ENCODE assay signal across 8 mouse cellular contexts in the genomic region with DNA sequence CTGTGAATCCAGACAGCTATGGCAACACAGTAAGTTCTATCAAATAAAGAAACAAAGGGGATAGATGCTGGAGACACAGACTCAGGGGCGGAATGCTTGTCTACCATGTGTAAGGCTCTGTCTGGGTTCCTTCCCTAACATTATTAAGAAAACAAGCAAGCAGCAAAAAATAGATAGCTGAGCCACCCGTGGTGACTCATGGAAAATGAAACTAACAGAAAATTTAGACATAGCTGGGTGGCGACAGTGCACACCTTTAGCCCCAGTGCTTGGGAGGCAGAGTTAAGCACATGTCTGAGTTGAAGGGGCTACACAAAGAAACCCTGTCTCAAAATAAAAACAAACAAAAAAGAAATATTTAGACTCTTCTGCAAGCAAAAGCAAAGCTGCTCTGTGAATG. TPM values are rescaled to one million over a fixed set of nuclear protein-coding genes. Genes with fewer than 3 reads are reported as not detected.
A peak's percentile ranks its signal among the peaks of the same experiment; 100 is the strongest.
DNase-seq lines count a peak whose midpoint lies in the region; ATAC-seq and TF ChIP-seq lines count a peak whose summit lies in the region.

No protein-coding gene starts in this region.

- TF ChIP-seq EP300 in ES-Bruce4 (IDR thresholded peaks at IDR 0.05; ENCODE audit: insufficient read depth, low read depth, low read length): no peak

- TF ChIP-seq POLR2A in ES-Bruce4 (IDR thresholded peaks at IDR 0.05; ENCODE audit: insufficient read depth, low read length): no peak

- no peak overlapping the region for H3K27ac ChIP-seq in heart, embryonic 15.5 days
- no peak overlapping the region for H3K27ac ChIP-seq in ES-Bruce4 (ENCODE audit: insufficient read depth, low read length)
- peak overlapping the region; percentile 87 for H3K27ac ChIP-seq in liver, embryonic 13.5 days

- H3K36me3 ChIP-seq in heart, embryonic 15.5 days: peaks cover 27% of the 10 kb centered on the region
- peaks cover 47% of the 10 kb centered on the region for H3K36me3 ChIP-seq in ES-Bruce4 (ENCODE audit: control insufficient read depth, insufficient read depth, low read length, poor library complexity, severe bottlenecking)
- peaks cover 74% of the 10 kb centered on the region for H3K36me3 ChIP-seq in erythroblast, embryonic 14.5 days (ENCODE audit: control insufficient read depth)
- peaks cover 56% of the 10 kb centered on the region for H3K36me3 ChIP-seq in liver, embryonic 13.5 days

- no peak for DNase-seq in heart, postnatal 10 days
- peak; percentile 9 for DNase-seq in liver, embryonic 13.5 days
- DNase-seq in cerebellum, adult 8-10 months: no peak
- no peak for DNase-seq in lung, postnatal 4 days

- no peaks in the 10 kb centered on the region for H3K9me3 ChIP-seq in heart, embryonic 15.5 days (replicated peaks)
- no peaks in the 10 kb centered on the region for H3K9me3 ChIP-seq in ES-Bruce4 (replicated peaks; ENCODE audit: control insufficient read depth, insufficient read depth, low read length, poor library complexity, severe bottlenecking)
- no peaks in the 10 kb centered on the region for H3K9me3 ChIP-seq in erythroblast, embryonic 14.5 days (ENCODE audit: control insufficient read depth, low read length)
- no peaks in the 10 kb centered on the region for H3K9me3 ChIP-seq in liver, embryonic 13.5 days (replicated peaks)

- peak overlapping the region; percentile 84 for H3K4me2 ChIP-seq in heart, embryonic 15.5 days
- peak overlapping the region; percentile 82 for H3K4me2 ChIP-seq in liver, embryonic 13.5 days

- H3K27me3 ChIP-seq in heart, embryonic 15.5 days: no peaks in the 10 kb centered on the region
- no peaks in the 10 kb centered on the region for H3K27me3 ChIP-seq in ES-Bruce4 (ENCODE audit: control insufficient read depth, insufficient read depth, low read length, poor library complexity, severe bottlenecking)
- no peaks in the 10 kb centered on the region for H3K27me3 ChIP-seq in erythroblast, embryonic 14.5 days (ENCODE audit: control insufficient read depth)
- H3K27me3 ChIP-seq in liver, embryonic 13.5 days: no peaks in the 10 kb centered on the region

- whole genome bisulfite sequencing in heart, embryonic 15.5 days: 36% methylated on average over 3 of the region's 3 CpGs
- WGBS in liver, embryonic 13.5 days (ENCODE audit: insufficient replicate concordance): 28% methylated on average over 3 of the region's 3 CpGs

- no peak for ATAC-seq in heart, embryonic 15.5 days (replicated peaks; ENCODE audit: insufficient number of reproducible peaks, insufficient read depth, low FRiP score, low read depth)
- no peak for ATAC-seq in liver, embryonic 13.5 days (ENCODE audit: low read depth)
- ATAC-seq in frontal cortex, adult (ENCODE audit: low TSS enrichment): no peak

- peaks cover 33% of the 10 kb centered on the region for H3K4me1 ChIP-seq in heart, embryonic 15.5 days (replicated peaks)
- H3K4me1 ChIP-seq in ES-Bruce4 (ENCODE audit: control insufficient read depth, insufficient read depth, low read length): no peaks in the 10 kb centered on the region
- H3K4me1 ChIP-seq in erythroblast, embryonic 14.5 days (ENCODE audit: control insufficient read depth): peaks cover 51% of the 10 kb centered on the region
- peaks cover 48% of the 10 kb centered on the region for H3K4me1 ChIP-seq in liver, embryonic 13.5 days (replicated peaks)

- peak overlapping the region; percentile 77; the same call in 1 of the 2 replicates for H3K9ac ChIP-seq in heart, embryonic 15.5 days
- H3K9ac ChIP-seq in ES-Bruce4 (ENCODE audit: low read depth, poor library complexity, severe bottlenecking): peak overlapping the region; percentile 96; the same call in 1 of the 2 replicates
- peak overlapping the region; percentile 93 for H3K9ac ChIP-seq in liver, embryonic 13.5 days

- peak overlapping the region; percentile 87 for H3K4me3 ChIP-seq in heart, embryonic 15.5 days
- H3K4me3 ChIP-seq in ES-Bruce4 (ENCODE audit: low read depth, low read length): no peak overlapping the region
- H3K4me3 ChIP-seq in erythroblast, embryonic 14.5 days (replicated peaks): peak overlapping the region; percentile 89
- H3K4me3 ChIP-seq in liver, embryonic 13.5 days (replicated peaks): peak overlapping the region; percentile 96

- intact Hi-C loops in heart, postnatal 10 days (cut with DNase I): no loop called here

- no peak for TF ChIP-seq CTCF in ES-Bruce4 (IDR thresholded peaks at IDR 0.05; ENCODE audit: low read depth, low read length)

RNA-seq across cellular contexts. Expression of gene Mcm6, which starts 2.0 kb away (rescaled TPM):
- 118 and 153 TPM in 2 replicates for polyA plus RNA-seq in heart, embryonic 15.5 days (2015; fragmentation: Nextera tagmentation; extraction: Ambion mirVana)
- 10 to 100 TPM; 28.1 to 34.9 TPM for total RNA-seq in heart, postnatal 10 days (2021)
- polyA plus RNA-seq in ES-Bruce4 (2011; ENCODE audit: insufficient read depth, insufficient read length, low read depth, missing spikeins): 206 and 215 TPM in 2 replicates
- 3.2 and 3.9 TPM in 2 replicates for polyA plus RNA-seq in erythroblast, embryonic 14.5 days (2012)
- polyA plus RNA-seq in liver, embryonic 13.5 days (2015; fragmentation: Nextera tagmentation; extraction: Ambion mirVana): 269 and 316 TPM in 2 replicates

RNA-seq across cellular contexts. Expression of gene Lct, which starts 29.3 kb away (rescaled TPM):
- polyA plus RNA-seq in heart, embryonic 15.5 days (2015; fragmentation: Nextera tagmentation; extraction: Ambion mirVana): 0.03 and 0.08 TPM in 2 replicates
- under 1 TPM in 1 of 2 experiments, not detected in 1; 0.07 TPM for total RNA-seq in heart, postnatal 10 days (2021)
- polyA plus RNA-seq in ES-Bruce4 (2011; ENCODE audit: insufficient read depth, insufficient read length, low read depth, missing spikeins): 0.22 TPM in 1 of 2 replicates, not detected in the other
- not detected in 2 replicates for polyA plus RNA-seq in erythroblast, embryonic 14.5 days (2012)
- polyA plus RNA-seq in liver, embryonic 13.5 days (2015; fragmentation: Nextera tagmentation; extraction: Ambion mirVana): 0.02 TPM in 2 replicates

RNA-seq across cellular contexts. Expression of gene Dars, which starts 59.7 kb away (rescaled TPM):
- 96.1 and 99.2 TPM in 2 replicates for polyA plus RNA-seq in heart, embryonic 15.5 days (2015; fragmentation: Nextera tagmentation; extraction: Ambion mirVana)
- 10 to 100 TPM; 54.7 to 60.1 TPM for total RNA-seq in heart, postnatal 10 days (2021)
- polyA plus RNA-seq in ES-Bruce4 (2011; ENCODE audit: insufficient read depth, insufficient read length, low read depth, missing spikeins): 185 and 191 TPM in 2 replicates
- 4.9 and 5.1 TPM in 2 replicates for polyA plus RNA-seq in erythroblast, embryonic 14.5 days (2012)
- 130 and 165 TPM in 2 replicates for polyA plus RNA-seq in liver, embryonic 13.5 days (2015; fragmentation: Nextera tagmentation; extraction: Ambion mirVana)

Comparison
In these comparisons a context has a peak if more than half of its experiments do, and no peak if none do; other contexts are left out.
1. RNA of gene Mcm6, which starts 2.0 kb away (polyA plus RNA-seq): 269 to 316 TPM in liver, embryonic 13.5 days, 206 to 215 TPM in ES-Bruce4 and 118 to 153 TPM in heart, embryonic 15.5 days; 3.2 to 3.9 TPM in erythroblast, embryonic 14.5 days; every median in the first group is over 10 times any median in the second.
2. RNA of gene Dars, which starts 59.7 kb away (polyA plus RNA-seq): 185 to 191 TPM in ES-Bruce4, 130 to 165 TPM in liver, embryonic 13.5 days and 96.1 to 99.2 TPM in heart, embryonic 15.5 days; 4.9 to 5.1 TPM in erythroblast, embryonic 14.5 days; every median in the first group is over 10 times any median in the second.
3. Peak in every context shown above with its lines, with median percentiles within 50 percentile points of each other: H3K9ac ChIP-seq.